Mouse (Mus musculus) embryo, embryonic 10.5 days (tissue): Measurements from ENCODE around the gene Cpped1.

ENCODE experiments used
- DNase-seq: peaks from one replicate; pipeline ENCODE4 v3.0.0-alpha.2; 2015; ENCODE audit warnings: low spot score

Gene Cpped1

DNA sequence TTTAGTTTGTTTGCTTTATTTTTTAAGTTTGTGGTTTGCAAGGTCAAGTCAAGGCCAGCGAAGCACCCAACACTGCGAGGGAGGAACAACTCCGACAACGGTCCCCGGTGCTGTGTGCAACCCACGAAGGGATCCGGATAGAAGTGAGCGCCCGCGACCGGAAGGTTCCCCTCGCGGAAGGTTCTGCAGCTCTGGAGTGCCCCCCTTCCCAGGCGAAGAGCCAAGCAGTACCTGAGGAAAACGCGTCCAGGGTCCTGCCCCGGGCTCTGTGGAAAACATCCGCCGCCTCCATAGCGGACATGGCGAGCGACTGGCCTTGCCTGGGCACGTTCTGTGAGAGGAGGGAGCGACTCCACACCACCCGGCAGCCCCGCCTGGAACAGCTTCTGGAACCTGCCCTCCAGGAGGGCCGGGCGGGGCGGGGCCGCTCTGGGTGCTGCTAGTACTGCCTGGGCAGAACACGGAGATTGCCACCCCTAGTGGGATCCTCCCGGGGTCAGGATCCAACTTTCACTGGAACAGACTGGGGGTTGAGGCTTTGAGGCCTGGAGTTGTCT lies at the start of gene Cpped1:
Gene Cpped1 (minus strand): TSS at position 411 of the 557 bp plus-strand sequence.
- peak; percentile 88 for DNase-seq

DNA sequence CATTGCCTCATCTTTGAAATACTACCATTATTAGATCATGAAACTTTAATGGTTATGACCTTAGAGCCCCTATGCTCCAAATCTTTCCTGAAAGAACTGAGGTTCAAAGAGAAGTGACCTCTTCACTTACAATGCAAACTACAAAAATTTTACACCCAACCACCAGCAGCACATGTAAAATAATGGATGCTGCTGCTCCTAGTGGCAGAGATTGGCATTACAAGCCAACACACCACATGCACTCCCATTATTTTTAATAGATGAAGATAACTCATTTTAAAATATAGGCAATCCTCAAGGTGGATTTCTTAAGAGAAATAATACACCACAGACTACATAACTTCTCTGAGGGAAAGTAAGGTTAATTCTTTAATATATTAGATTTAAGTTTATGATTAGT lies 31.2 kb upstream of the Cpped1 start:
- DNase-seq: peak; percentile 55

DNA sequence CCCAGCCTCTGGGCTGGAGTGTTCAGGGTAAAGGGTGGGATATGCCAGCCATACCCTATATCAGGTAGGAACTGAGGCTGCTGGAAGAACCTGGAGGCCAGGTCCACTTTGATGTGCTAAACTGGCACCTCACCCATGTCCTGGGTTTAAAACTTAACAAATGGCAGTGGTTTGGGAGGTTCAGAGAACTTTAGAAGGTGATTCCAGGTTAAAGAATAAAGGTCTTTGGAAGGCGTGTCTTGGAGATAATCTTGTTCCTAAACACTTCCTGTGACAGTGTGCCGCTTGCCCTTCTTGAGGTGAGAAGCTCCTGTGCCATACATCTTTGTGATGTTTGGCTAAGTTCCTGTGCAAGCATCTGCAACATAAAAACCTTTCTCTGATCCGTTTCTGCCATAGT lies 1.6 kb upstream of the Cpped1 start:
- DNase-seq: no peak

DNA sequence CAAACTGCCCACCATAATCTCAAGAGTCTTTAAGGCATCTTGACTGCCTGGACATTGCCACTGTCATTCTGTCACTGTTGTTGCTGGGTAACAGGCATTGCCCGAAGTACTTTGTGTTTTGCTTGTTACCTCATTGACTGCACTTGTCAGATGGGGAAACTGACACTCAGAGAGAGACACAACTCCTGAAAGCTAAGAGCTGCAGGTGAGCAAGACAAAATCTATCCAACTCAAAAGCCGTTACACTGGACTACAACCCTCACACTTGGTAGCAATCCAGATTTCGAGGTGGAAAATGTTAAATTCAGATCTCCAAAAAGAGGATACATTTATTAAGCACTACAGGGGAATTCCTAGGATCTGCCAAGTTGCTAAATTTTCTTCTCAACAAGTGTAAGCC lies 572 bp upstream of the Cpped1 start:
- peak; percentile 8 for DNase-seq

DNA sequence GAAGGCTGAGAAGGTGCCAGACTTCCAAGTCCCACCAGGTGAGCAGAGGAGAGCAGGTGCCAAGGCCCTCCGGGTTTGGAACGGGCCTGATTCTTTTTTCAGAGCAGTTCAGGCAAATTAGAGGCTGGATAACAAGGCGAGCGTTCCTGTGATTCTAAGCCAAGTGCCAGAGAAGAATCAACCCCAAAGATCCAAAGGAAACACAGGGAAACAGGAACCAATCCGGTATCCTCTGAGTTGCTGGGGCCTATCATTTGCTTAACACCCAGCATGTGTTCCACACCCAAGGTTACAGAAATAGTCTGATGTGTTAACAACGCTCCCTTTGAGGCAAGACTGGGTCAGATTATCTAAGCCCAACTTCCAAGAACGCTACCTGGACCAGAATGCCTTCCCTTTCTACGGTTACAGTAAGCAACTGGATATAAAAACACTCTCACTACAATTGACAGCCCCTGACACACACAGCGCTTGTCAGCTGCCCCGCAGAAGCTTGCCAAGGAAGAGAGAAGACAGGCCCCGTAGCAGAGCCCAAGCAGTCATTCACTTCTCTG lies 707 bp downstream of the Cpped1 start:
- DNase-seq: no peak

DNA sequence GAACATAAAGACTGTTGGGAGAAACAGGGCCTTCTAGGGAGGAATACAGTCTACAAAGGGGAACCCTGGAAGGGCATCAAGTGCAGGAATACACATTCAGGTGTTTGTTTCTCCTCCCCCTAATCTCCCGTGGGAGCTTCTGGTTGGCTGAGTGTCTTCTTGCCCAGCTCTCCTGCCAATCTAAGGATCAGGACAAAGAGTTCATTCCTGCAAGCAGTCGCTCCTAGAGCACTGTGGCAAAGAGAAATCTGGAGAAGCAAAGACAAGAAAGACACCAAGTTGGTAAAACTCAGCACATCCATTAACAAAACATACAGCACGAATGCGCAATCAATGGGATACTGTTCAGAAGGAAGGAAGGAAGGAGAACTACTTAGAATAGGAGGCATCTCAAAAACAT lies 1.4 kb downstream of the Cpped1 start:
- DNase-seq: no peak

DNA sequence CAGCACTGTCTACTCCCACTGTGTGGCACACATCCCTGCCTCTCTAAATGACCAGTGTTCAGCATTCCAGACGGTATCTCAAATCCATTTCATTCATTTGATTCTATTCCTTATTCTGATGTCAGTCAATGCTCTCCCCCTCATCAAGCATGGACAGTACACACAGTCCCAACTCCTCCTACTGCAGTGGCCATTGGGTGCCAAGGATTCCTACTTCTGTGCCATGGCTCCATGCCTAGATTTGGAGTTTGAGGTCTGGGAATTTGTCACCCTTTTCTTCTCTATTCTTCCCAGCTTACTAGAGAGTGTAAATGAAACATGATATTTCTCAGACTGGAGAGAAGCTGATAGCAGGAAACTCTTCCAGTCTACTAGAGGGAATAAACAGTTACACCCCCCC lies 2.3 kb downstream of the Cpped1 start:
- no peak for DNase-seq

DNA sequence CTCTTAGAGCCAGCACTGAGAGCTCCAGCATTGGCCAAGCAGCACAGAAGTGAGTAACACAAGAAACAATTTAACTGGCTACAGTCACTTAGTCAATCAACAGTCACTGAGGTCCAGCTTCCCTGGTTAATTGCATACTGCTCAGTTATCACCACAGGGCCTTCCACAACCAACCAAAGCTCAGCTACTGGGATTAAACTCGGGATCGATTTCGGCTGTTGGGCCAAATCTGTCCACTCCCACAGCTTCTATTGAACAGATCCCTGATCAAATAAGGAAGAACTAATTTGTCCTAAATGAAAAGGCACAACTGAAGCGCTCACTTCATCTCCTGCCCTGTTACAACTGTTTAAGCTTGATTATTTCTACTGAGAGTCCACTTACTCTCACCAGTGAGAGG lies 4.0 kb downstream of the Cpped1 start:
- DNase-seq: no peak

DNA sequence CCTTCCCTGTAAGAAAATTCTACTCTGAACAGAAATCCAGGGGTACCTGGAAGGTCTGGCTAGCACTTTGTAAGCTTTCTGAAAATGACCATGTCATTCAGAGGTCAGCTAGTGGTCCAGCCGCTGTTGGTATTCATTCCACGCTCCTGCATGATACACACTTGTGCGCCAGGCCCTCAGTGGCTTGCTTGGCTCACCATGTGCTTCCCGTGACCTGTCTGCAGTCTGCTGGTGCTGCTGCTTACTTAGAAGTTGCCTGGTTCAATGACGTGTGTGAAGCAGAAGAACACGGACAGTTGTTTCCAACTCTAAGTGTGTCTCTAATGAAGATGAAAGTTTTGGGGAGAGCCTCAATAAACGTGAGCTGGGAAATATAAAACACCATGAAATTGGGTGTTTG lies 7.2 kb downstream of the Cpped1 start:
- DNase-seq: no peak

DNA sequence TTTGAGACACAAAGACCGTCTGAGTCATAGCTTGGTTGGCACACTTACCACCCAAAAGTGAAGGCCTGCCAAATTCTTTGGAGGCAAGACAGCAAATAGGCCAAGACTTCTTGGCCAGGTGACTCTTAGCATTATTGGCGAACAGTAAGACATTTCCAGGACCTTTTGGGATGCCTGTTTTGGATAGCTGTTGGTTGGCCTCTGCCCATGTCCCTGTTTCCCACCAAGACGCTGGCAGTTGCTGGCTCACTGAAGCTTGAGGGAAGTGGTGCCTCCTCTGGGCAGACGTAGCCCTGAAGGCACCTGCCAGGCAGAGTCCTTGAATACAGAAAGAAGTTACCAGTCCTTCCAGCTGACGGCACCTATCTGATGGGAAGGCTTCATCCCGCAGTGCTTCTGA lies 8.9 kb downstream of the Cpped1 start:
- no peak for DNase-seq

DNA sequence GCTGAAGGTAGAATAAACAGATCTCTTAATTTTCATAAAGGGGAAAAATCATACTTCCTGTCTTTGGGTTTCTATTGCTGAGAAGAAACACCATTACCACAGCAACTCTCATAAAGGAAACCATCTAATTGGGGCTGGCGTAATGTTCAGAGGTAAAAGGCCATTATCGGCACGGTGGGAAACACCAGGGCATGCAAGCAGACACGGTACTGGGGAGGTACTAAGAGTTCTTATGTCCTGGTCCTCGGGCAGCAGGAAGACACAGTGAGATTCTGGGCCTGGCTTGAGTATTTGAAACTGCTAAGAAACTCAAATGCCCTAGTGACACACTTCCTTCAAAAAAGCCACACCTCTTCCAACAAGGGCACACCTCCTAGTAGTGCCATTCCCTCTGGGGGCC lies 12.8 kb downstream of the Cpped1 start:
- DNase-seq: no peak

DNA sequence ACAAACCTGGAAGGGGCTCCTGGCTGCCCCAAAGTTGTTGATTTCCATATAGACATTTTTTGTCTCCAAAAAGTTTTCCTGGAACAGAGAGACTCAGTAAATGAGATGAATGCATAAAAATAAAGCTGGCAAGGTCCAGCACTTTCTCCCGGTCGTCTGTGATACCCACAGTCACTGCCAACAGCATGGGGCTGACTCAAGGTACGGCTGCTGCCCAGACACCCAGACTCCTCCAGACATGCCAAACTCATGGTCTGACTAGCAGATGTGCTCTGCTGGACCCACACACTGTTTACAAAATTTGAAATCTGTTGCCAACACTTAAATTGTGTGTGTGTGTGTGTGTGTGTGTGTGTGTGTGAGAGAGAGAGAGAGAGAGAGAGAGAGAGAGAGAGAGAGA lies 14.4 kb downstream of the Cpped1 start:
- DNase-seq: no peak

DNA sequence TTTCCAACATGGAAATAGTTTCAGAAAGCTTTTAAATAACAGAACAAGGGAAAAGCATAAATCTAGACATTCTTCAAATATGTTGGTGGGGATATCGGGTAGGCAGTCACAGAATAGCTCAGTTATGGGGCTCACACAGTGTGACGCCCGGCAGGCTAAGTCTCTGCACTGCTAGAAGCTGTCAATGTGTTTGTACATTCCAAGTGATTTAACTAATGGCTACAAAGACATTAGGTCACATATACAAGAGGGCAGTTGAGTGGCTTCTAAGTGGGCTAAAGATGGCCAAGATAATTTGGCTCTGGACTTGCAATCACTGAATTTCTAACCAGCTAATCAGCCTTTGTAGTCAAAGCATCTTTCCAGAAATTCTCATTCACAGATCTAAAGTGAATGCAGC lies 19.1 kb downstream of the Cpped1 start:
- DNase-seq: no peak

DNA sequence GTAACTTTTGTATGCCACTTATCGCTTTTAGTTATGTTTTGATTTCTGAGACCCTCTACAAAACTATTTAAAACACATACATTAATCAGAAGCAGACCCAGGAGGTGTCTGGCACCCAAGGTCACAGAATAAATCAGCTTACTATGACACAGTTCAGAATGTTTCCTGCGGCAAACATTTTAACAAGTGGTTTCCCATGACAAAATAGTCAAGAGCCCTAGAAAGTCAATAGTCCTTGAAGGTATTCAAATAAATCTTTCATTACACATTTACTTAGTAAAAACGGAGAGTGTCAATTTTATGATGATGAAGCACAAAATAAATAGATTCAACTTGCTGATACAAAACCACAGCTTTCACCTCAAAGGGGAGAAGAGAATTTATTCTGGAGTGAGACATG lies 19.5 kb downstream of the Cpped1 start:
- DNase-seq: no peak

DNA sequence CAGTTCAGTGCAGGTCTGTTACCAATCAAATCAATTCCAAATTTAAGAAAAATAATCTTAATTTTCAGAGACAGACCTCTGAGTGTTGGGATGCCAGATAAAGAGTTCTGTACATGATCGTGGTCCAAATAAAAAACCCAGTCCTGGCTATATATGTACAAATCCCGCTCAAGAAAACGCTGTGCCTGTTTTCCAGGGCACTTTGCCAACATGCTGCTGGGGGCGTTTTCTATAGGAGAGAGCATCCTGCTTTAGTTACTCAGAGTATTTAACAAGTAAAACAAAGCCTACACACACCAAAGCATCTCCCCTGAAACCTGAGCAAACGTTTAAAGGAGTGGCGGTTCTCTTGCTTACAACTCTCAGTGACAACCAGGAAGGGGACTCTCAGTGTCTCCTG lies 27.4 kb downstream of the Cpped1 start:
- DNase-seq: no peak

DNA sequence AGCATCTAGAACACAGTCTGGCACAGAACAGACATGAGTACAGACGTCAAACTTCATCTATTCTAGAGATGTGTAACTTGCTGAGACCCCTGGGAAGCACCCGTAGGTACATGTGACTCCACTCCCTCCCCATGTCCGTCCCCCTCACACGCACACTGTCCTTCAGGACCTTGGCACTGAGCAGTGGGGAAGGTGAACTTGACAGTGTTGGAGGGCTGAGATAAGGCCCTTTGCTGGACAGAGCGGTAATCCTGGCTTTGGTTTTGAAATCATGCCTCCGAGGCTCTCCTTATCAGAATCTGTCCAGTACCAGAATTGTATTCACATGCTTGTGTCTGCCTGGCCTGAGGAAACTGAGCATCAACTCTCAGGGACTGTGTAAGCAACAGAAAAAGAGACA lies 28.8 kb downstream of the Cpped1 start:
- no peak for DNase-seq

DNA sequence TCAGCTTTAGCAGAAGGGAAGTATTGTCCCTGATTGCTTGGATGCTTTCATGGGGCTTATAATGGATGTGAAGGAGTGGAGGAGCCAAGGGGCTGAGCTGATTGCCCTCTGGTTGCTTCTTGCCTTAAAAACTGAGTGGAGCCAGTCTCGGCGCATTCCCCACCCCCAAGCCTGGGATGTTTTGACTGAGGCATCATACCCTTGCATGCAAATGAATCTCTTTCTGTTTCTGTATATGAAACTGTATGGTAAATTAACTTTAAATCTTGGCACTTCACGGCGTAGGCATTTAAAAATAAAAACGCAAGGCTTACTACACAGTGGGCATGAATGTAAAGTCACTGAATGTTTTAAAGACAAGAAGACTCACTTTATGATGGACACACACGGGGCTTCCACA lies 30.0 kb downstream of the Cpped1 start:
- DNase-seq: no peak

DNA sequence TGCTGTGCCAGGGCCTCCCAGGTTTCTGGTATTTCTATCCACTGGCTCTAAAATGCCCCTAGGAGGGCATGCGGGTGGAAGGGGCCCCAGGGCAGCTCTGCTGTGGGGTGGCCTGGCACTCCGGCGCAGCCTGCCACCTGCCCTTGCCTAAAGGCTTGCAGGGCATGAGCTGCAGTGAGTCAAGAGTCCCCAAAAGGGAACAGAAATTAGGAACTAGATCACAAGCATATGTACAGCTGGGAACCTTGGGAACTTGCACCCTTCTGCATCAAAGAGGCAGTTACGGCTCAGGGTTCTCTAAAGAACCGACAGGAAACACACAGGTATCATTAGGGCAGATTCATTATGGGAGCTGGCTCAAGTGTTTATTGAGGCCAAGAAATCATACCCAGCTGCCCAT lies 34.0 kb downstream of the Cpped1 start:
- no peak for DNase-seq

DNA sequence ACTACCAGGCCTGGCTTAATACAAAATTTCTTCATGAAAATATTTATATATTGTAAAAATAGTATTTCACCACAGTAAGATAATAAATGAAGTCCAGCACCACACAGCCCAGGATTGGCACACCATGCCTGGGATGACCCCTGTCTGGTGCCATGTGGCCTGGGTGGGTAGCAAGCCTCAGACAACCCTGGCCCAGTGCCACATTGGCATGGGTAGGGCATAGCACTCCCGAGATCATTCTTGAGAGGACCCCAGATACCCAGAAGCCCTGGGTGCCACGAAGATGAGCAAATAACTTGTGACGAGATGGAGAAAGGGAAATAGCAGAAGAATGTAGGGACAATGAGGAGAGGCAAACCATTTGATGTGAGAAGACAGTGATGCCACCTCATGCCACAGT lies 36.0 kb downstream of the Cpped1 start:
- no peak for DNase-seq

DNA sequence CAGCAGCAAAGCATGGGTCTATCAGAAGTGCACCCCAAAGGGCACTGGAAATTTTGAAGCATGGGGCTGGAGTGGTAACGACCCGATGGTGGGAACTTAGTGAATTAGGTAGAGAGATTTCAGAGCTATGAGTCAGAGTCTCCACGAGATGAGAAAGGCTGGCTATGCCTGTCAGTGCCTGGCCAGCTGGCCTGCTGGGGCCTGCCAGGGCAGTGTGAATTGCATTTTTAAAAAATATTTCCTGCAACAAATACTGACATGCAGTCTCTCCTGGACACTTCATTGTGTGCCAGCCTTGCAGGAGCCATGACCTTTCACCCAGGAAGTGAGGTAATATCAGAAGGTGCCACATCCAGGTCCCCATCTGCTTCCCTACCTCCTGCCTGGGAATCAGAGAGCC lies 40.8 kb downstream of the Cpped1 start:
- no peak for DNase-seq

DNA sequence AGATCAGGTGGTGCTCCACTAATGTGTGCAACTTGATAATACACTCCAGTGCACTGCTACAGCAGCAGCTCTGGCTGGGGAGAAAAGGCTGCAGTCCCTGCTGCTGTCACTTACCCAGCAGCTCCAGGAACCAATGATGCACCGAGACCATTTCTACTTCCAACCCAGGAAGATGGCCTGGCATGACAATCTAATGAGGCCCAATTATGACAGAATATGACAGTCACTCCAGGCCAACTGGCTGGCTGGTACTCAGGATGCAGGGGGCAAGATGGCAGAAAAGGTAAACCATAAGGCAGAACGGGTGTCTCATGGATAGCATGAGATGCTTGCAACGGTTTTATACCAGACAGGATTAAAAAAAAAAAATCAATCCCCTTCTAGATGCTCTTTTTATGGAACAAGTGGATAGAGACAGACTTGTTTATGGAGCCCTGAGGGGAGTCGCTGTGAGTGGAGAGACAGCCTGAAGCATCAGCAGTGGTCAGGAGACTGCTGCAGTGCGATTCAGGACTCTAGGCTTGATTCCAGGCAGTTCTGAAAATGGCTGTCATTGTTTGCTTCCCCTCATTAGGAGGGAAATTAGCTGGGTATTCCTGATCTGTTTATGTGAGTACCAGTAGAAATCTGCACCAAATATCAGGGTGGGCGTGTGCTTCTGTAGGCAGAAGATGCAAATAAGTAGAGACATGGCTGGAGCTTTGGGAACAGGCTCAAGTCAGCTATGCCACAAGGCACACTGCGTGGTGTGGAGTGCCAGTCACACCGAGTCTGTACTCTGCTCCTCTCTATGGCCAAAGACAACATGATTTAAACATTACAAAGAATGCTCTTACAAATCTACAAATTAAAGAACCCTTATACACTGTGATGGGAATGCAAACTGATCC lies 56.3 kb downstream of the Cpped1 start:
- no peak for DNase-seq

DNA sequence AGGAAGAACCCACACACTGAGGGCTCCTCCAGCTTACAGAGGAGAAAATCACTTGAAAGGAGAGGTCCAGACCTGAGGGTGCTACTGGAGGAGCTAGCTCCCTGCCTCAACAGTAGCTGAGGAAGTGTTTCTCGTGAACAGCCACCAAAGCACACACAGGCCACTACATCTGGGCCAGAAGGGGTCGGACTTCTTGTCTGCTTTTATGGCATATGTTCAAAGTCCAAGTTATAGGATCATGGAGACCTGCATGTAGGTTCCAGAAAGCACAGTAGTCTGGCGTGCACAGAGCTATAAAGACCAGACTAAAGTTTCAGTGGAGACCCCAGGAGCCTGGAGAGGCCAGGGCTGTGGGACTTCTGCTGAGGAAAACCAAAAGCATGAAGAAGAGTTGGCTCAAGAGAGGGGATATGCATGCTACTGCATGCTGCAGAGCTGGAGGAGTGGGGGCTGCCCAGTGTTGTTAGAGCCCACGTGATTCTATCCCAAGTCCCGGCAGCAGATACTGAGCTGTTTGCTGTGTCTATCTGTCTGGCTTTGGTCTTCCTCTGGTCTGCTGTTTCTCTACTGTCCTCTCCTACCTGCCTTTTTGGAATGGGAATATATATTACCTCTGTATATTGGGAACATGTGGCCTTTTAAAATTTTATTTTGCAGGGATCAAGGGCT lies 60.1 kb downstream of the Cpped1 start:
- DNase-seq: no peak

DNA sequence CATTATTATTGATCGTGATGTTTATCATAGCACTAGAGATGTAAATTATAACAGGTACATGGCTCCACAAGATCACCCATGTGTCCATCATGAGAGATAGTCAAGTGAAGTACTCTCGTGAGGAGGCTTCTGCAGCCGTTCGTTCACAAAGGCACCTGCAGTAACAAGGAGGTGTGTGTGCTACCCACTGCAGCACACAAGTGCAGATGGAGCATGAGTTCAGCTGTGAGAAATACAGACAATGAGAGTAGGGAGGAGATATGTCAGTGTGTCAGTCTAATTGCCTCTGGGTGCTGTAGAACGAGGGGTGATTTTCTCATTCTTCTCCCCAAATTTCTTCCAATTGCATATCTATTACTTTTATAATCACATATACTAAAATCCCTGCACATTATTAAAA lies 63.9 kb downstream of the Cpped1 start:
- DNase-seq: no peak
